Comparison of ENCODE assay signal across 14 mouse cellular contexts in genomic region chr3:25220601-25221000, GRCm38 (mm10).
DNase-seq lines count a peak whose midpoint lies in the region; ATAC-seq and TF ChIP-seq lines count a peak whose summit lies in the region.
"Had no signal": no experiment of that assay in that cellular context is flagged by ENCODE, and none has a peak within 500 bp of the region (broad histone marks: within the 10 kb centered on the region; RNA-seq: fewer than 3 reads in every experiment).

No protein-coding gene starts in this region.

- no peak overlapping the region for H3K4me3 ChIP-seq in layer of hippocampus, adult 2 months
- no peak overlapping the region for H3K4me3 ChIP-seq in E14TG2a.4 (replicated peaks; ENCODE audit: low read length)
- H3K4me3 ChIP-seq: heart, embryonic 13.5 days; kidney, embryonic 15.5 days; myocyte had no signal

- H3K27ac ChIP-seq in layer of hippocampus, adult 2 months = no peak overlapping the region
- H3K27ac ChIP-seq: heart, embryonic 13.5 days; kidney, embryonic 15.5 days had no signal

- peak; percentile 87 for TF ChIP-seq CTCF in layer of hippocampus, adult 2 months (conservative IDR thresholded peaks at IDR 0.05)
- TF ChIP-seq CTCF in E14TG2a.4 (conservative IDR thresholded peaks at IDR 0.05; ENCODE audit: low read length) = peak; percentile 55

- peak; percentile 10 for DNase-seq in embryo, embryonic 10 days (ENCODE audit: low spot score)
- no peak for DNase-seq in embryo, embryonic 9.5 days (ENCODE audit: extremely low spot score)
- DNase-seq in layer of hippocampus, adult 2 months (ENCODE audit: low spot score in 2 of 2) = no peak
- no peak for DNase-seq in layer of hippocampus, adult 11-12 months (ENCODE audit: low spot score)
- DNase-seq in embryo, embryonic 11 days = peak; percentile 11
- DNase-seq in spleen, adult 12 weeks (ENCODE audit: low spot score) = no peak
- DNase-seq: adrenal gland, postnatal 10 days; cerebellum, adult 8-10 months; thymus, postnatal 36 days had no signal

- no peak for ATAC-seq in megakaryocyte, adult 5-6 weeks (ENCODE audit: poor library complexity, severe bottlenecking)

- H3K36me3 ChIP-seq in E14TG2a.4 (ENCODE audit: insufficient read depth, low read length) = no peaks in the 10 kb centered on the region
- H3K36me3 ChIP-seq: heart, embryonic 13.5 days; kidney, embryonic 15.5 days had no signal

- H3K27me3 ChIP-seq in E14TG2a.4 (ENCODE audit: insufficient read depth, low read length) = no peaks in the 10 kb centered on the region
- H3K27me3 ChIP-seq: heart, embryonic 13.5 days; kidney, embryonic 15.5 days had no signal

- peaks cover 9% of the 10 kb centered on the region for H3K9me3 ChIP-seq in E14TG2a.4 (ENCODE audit: low read length)
- H3K9me3 ChIP-seq: heart, embryonic 13.5 days; kidney, embryonic 15.5 days had no signal

- peaks cover 16% of the 10 kb centered on the region for H3K4me1 ChIP-seq in E14TG2a.4 (replicated peaks; ENCODE audit: low read depth, low read length)
- H3K4me1 ChIP-seq: heart, embryonic 13.5 days; kidney, embryonic 15.5 days had no signal

Comparison
In these comparisons a context has a peak if more than half of its experiments do, and no peak if none do; other contexts are left out.
1. DNase-seq: peak in embryo, embryonic 10 days (single experiment) and embryo, embryonic 11 days (single experiment); none in embryo, embryonic 9.5 days (single experiment), layer of hippocampus, adult 2 months (0 of 2), layer of hippocampus, adult 11-12 months (single experiment) and spleen, adult 12 weeks (single experiment).